Mouse (Mus musculus) left cerebral cortex, adult 8-10 months (tissue): Measurements from ENCODE around the gene Zfp593. TPM values are rescaled to one million over a fixed set of nuclear protein-coding genes. Genes with fewer than 3 reads are reported as not detected.

Experiments
- DNase-seq, 2 experiments: peaks; one replicate each; pipeline ENCODE4 v3.0.0; 2022; ENCODE audit warnings: low spot score in 2 of 2
- total RNA-seq, 4 experiments: library from RNA; stranded (reverse); gene quantifications; 2 replicates each; pipeline ENCODE4 v1.2.4; 2022

Zfp593 gene
- total RNA-seq, 4 experiments from 2014 or later, result 10.9 to 12.1 (median 11.3) TPM

GRCm38 (mm10) chr4:134257198-134258009 is 12.0 kb upstream of the Zfp593 start:
- DNase-seq, result no peak

DNA sequence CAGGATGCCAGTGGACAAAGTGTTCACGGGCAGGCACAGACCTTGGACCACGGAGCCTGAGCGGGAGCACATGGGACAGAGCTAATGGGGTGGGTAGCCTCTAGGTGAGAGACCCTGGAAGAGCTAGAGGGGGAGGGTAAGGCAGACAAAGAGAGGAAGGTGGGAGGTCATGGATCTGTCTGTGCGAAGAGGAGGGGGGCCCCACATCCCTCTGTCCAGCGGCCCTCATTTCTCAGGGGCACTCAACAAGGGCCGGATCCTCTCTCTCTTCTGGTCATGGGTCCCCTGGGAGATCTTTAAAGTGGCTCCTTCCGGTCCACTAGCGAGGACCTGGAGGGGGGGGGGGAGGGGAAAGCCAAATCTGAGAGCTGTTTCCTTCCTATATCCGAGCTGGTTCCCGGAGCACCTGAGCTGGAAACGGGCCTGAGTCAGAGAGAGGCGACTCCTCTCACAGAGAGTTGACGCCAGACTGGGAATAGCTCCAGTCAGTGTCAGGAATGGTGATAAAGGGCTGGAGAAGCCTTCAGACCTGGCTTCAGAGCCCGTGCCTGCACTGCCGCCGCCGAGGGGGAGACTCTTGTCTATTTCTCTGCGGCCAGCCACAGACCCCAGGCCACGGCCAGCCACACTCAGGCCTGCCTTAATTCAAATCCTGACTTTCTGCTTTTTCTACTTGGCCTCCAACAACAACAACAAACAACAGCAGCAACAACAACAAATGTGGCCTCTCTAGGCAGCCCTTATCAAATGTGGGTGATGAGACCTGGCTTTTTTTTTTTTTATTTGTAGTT is 11.2 kb upstream of the Zfp593 start:
- no peak for DNase-seq

GRCm38 (mm10) chr4:134255854-134256253 is 10.5 kb upstream of the Zfp593 start:
- no peak for DNase-seq

DNA sequence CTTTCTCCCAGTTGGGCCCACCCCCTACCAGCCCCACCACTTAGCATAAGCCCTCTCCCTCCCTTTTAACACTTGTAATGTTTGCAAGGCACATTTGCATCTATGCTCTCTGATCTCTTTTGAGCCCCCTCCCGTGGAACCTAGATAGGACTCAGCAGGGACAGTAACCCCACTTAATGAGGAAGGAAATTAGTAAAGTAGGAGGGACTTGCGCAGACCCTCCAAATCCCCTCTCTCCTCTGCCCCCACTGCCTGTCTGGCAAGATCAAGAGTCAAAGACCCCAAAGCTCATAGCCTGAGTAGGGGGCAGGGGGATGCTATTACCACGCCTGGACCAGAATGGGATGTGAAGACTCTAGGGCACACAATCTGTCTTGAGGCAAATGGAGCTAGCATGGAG is 9.4 kb upstream of the Zfp593 start:
- DNase-seq, result no peak

DNA sequence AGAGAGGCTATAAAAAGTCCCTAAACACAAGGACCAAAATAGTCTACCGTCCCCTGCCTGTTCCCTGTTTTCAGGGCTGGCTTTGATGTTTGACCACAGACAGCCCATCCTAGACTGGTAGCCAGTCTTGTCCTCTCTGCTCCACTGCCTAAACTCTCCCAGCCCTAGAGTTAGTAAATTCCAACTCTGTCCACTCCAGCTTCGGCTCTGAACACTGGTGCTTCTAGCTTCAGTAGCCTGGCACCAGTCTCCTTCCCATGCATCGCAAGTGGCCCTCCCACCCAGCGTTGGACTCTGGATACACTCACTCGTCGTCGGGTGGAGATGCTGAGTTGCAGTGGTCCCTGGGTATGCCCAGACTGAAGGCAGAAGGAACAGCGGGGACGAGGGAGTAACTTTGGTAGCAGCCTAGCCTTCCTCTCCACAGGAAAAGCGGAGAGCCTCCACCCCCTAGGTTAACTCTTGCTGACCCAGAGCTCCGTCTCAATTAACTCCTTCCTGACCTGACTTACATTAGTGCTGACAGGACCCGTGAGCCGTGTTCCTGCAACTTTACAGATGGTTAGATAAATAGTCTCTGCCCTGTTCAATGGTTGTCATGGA is 8.4 kb upstream of the Zfp593 start, which contains the start of gene Grrp1:
TSS of gene Grrp1 (minus strand) at position 385 of the 603 bp plus-strand sequence.
- no peak for DNase-seq

DNA sequence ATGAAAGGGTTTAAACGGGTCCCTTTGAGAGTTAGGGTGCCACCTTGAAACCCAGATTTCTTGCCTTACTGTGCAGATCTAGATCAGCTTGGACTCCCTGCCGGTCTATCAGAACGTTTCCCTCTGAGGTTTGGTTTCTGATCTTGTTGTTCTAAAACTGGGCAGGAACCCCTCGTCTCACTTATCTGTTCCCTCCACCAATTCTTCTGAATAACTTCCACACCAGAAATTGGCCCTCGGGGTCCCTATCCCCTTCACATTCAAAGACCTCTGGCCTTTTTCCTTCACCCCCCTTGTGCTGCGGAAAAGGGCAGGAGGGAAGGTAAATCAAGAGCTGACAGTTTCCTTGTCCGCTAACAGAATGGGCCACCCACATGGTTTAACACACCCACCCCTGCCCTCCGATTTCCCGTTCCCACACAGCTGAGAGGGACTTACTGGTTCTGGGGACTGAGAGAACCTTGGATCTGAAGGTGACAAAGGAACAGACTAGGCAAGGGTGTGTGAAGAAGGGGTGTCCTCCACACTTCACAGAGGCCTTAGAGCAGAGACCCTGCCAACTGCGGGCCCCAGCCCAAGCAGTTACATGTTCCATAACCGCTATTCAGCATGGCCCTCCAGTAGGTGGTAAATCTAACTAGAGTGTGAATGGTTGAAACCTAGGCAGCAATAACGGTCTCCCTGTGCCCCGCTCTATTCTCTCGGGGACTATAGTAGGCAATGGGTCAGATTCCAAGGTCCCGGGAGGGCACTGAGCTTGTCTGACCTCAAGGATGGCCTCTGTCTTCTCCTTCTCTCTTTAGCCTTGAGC is 7.7 kb upstream of the Zfp593 start:
- DNase-seq, result no peak

GRCm38 (mm10) chr4:134252131-134252910 is 6.9 kb upstream of the Zfp593 start:
- DNase-seq, result no peak

GRCm38 (mm10) chr4:134251241-134252130 is 6.1 kb upstream of the Zfp593 start:
- DNase-seq, result peak in 1 of 2 experiments; percentile 32

DNA sequence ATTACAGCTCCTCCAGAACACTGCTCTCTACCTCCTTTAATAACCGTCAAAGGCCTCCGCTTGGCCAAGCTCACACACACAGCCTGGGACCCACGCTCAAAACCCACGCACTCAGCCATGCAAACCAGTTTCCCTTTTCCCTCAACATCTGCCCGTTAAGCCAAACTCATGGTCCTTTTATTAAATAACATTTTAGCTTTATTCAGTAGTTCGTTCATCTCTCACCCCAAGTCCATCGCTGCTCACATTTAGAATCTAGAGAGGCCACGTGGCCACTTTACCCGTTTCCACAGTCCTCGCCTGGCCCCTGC is 5.5 kb upstream of the Zfp593 start:
- no peak for DNase-seq

DNA sequence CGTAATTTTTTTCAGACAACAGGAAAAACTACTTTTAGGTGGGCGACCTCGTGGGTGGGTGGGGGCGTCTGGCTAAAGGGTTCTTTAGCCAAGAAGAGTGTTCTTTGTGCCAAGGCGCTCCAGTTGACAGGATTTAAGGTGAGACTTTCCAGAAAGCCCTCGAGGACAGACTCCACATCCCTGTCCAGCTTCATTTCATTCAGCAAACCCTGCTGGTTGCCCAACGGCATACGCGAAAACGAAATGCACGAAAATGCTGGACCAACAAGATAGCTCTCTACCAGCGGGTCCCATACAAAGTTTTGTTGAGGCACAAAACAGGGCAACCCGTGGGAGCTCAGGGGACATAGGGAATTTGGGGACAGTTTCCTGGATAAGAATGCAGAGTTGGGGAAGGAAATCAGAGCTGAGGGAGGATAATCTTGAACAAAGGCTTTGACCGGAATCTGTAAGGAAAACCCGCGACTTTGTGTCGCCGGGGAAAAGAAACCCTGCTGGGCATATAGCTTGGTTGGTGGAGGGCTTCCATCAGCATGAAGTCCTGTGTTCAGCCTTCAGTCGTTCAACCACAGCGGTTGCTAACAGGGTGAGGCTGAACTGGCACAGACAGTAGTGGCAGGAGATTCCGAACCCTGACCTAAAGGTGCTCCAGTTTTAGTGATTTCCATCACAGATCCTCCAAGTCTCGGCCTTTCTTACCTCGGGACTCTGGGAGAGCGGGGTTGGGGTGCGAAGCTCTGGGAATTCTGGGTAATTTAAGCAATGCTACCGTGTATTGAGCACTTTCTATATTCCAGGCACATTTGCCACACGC is 4.9 kb upstream of the Zfp593 start:
- no peak for DNase-seq

- DNase-seq, result peak in 1 of 2 experiments; percentile 50
Observed at GRCm38 (mm10) chr4:134249651-134250050, 4.3 kb upstream of the Zfp593 start.

GRCm38 (mm10) chr4:134246719-134247258 is 1.4 kb upstream of the Zfp593 start, which contains the start of gene Gm30191:
Gene Gm30191, plus strand, starts transcription at chr4:134246935.
- no peak for DNase-seq

DNA sequence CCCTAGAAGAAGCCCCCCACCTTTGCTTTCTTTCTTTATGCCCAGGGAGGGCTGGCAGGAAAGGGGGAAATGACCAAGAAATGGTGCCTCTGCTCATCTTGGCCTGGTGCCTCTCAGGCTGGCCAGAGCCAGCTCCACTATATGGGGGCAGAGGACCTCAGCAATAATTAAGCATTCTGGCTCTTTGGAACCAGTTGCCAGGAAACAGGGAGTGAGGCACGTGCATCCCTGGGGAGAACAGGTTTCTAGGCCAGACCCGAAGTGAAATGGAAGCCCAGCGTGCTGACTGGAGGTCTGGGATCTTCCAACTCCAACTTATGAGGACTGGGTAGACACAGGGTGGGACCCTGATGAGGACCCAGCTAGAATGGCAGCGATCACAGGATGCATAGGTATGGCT is 864 bp upstream of the Zfp593 start:
- DNase-seq, result no peak

- DNase-seq, result no peak
Observed at GRCm38 (mm10) chr4:134243516-134244250, 1.7 kb downstream of the Zfp593 start, which contains the start of gene E130218I03Rik. Gene E130218I03Rik, plus strand, starts transcription at chr4:134243662.

- no peak for DNase-seq
Observed at GRCm38 (mm10) chr4:134238686-134239085, 6.7 kb downstream of the Zfp593 start.

DNA sequence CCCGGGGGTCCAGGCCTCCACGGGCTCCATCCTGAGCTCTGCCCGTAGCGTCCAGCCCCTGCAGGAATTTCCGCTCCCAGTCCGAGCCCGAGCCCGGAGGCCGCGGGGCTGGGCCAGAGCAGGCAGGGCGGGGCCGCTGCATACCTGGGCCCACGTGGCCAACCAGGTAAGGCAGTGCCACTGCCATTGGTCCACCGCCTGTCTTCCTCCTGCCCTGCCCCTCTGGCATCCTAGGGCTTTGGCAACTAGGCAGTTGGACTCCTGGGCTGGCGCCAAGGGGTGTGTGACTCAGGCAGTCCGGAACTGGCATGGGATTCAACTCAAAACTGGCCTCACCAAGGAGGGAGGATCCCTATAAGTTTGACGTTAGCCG is 7.1 kb downstream of the Zfp593 start, which contains the start of gene Cnksr1:
TSS of gene Cnksr1 (minus strand) at position 121 of the 373 bp plus-strand sequence.
- DNase-seq, result no peak

GRCm38 (mm10) chr4:134237582-134238278 is 7.7 kb downstream of the Zfp593 start:
- DNase-seq, result no peak
